Mouse (Mus musculus) T-cell, adult 2 months (primary cell): ENCODE data around the gene Ptpn13.

Source experiments
- DNase-seq: peaks from one replicate; pipeline ENCODE4 v3.0.0; 2022; ENCODE audit warnings: low spot score

The Ptpn13 gene

GRCm38 (mm10) chr5:103423305-103423926, 1.6 kb upstream of the Ptpn13 start:
- no peak for DNase-seq

- DNase-seq, result no peak
These were observed 1.1 kb upstream of the Ptpn13 start for GRCm38 (mm10) chr5:103423927-103424315.

- no peak for DNase-seq
These were observed 505 bp downstream of the Ptpn13 start for GRCm38 (mm10) chr5:103425363-103426031.

GRCm38 (mm10) chr5:103426250-103426649, 1.3 kb downstream of the Ptpn13 start:
- no peak for DNase-seq

- no peak for DNase-seq
These were observed 6.0 kb downstream of the Ptpn13 start for GRCm38 (mm10) chr5:103430986-103431385.

GRCm38 (mm10) chr5:103431479-103431878, 6.5 kb downstream of the Ptpn13 start:
- DNase-seq, result no peak

- no peak for DNase-seq
These were observed 11.3 kb downstream of the Ptpn13 start for GRCm38 (mm10) chr5:103436039-103436944.

GRCm38 (mm10) chr5:103437714-103438113, 12.7 kb downstream of the Ptpn13 start:
- DNase-seq, result no peak

GRCm38 (mm10) chr5:103439171-103439570, 14.2 kb downstream of the Ptpn13 start:
- DNase-seq, result no peak

- DNase-seq, result no peak
These were observed 15.7 kb downstream of the Ptpn13 start for GRCm38 (mm10) chr5:103440418-103441276.

- DNase-seq, result no peak
These were observed 16.7 kb downstream of the Ptpn13 start for GRCm38 (mm10) chr5:103441706-103442105.

GRCm38 (mm10) chr5:103442269-103442688, 17.3 kb downstream of the Ptpn13 start:
- DNase-seq, result peak; percentile 8

- DNase-seq, result no peak
These were observed 17.9 kb downstream of the Ptpn13 start for GRCm38 (mm10) chr5:103442921-103443320.

- no peak for DNase-seq
These were observed 20.4 kb downstream of the Ptpn13 start for GRCm38 (mm10) chr5:103445383-103445782.

GRCm38 (mm10) chr5:103447806-103448416, 22.9 kb downstream of the Ptpn13 start:
- DNase-seq, result no peak

GRCm38 (mm10) chr5:103448470-103448869, 23.5 kb downstream of the Ptpn13 start:
- no peak for DNase-seq

GRCm38 (mm10) chr5:103450663-103451062, 25.7 kb downstream of the Ptpn13 start:
- no peak for DNase-seq

GRCm38 (mm10) chr5:103453361-103454140, 28.6 kb downstream of the Ptpn13 start:
- no peak for DNase-seq

GRCm38 (mm10) chr5:103456794-103457193, 31.8 kb downstream of the Ptpn13 start:
- no peak for DNase-seq

GRCm38 (mm10) chr5:103458411-103458810, 33.4 kb downstream of the Ptpn13 start:
- no peak for DNase-seq
